Mouse (Mus musculus) liver, embryonic 12.5 days (tissue): ENCODE data around the gene Hyal1. TPM values are rescaled to one million over a fixed set of nuclear protein-coding genes. Genes with fewer than 3 reads are reported as not detected.

Source experiments
- ATAC-seq: fragments of 200-750 bp; cut with Nextera tagmentation; 2 replicates; pipeline ENCODE4 v1.8.0; 2017; ENCODE audit warnings: moderate number of reproducible peaks, mild to moderate bottlenecking, moderate library complexity
- H3K27ac ChIP-seq: fragments of 300-500 bp; sonication (generic); 2 replicates; pipeline ENCODE4 v1.5.1; 2016; ENCODE audit warnings: mild to moderate bottlenecking
- H3K27me3 ChIP-seq: fragments of 300-500 bp; sonication (generic); replicated peaks from 2 replicates; pipeline ENCODE4 v1.6.1; 2016; ENCODE audit warnings: mild to moderate bottlenecking, moderate library complexity
- H3K36me3 ChIP-seq: fragments of 300-500 bp; sonication (generic); 2 replicates; pipeline ENCODE4 v1.6.1; 2016; ENCODE audit warnings: mild to moderate bottlenecking, moderate library complexity
- H3K4me1 ChIP-seq: fragments of 300-500 bp; sonication (generic); 2 replicates; pipeline ENCODE4 v1.6.1; 2016
- H3K4me2 ChIP-seq: fragments of 300-500 bp; sonication (generic); 2 replicates; pipeline ENCODE4 v1.6.1; 2016; ENCODE audit warnings: mild to moderate bottlenecking, moderate library complexity
- H3K4me3 ChIP-seq: fragments of 300-500 bp; sonication (generic); 2 replicates; pipeline ENCODE4 v1.5.1; 2016; ENCODE audit warnings: mild to moderate bottlenecking, moderate library complexity
- H3K9ac ChIP-seq: fragments of 300-500 bp; sonication (generic); 2 replicates; pipeline ENCODE4 v1.6.1; 2016; ENCODE audit warnings: mild to moderate bottlenecking, moderate library complexity
- H3K9me3 ChIP-seq: fragments of 300-500 bp; sonication (generic); replicated peaks from 2 replicates; pipeline ENCODE4 v1.6.1; 2016; ENCODE audit warnings: mild to moderate bottlenecking, moderate library complexity
- WGBS: fragments of 180-500 bp; shearing (Covaris S2); methylation state at CpG from one replicate; pipeline ENCODE4 v1.1.7; 2016; ENCODE audit not compliant: insufficient replicate concordance; 5-methylcytosine and 5-hydroxymethylcytosine counted together
- polyA plus RNA-seq: library from polyadenylated mRNA; unstranded; fragments of >200 nt; fragmentation: Nextera tagmentation; extraction: Ambion mirVana; gene quantifications from 2 replicates; pipeline ENCODE4 v1.2.1, GENCODE M21; 2016

Gene Hyal1
- polyA plus RNA-seq, 1 experiment from 2014 or later = 3.9 TPM

GRCm38 (mm10) chr9:107543299-107543698, 33.4 kb upstream of the Hyal1 start:
- Histone ChIP-seq H3K27ac (no peak overlapping the region), H3K36me3 (peaks cover 42% of the 10 kb centered on the region), H3K9ac (no peak overlapping the region), H3K4me2 (peak overlapping the region; percentile 94), H3K4me3 (no peak overlapping the region; the same call in 1 of the 2 replicates), H3K27me3 (peaks cover 3% of the 10 kb centered on the region), H3K4me1 (peaks cover 55% of the 10 kb centered on the region), H3K9me3 (no peaks in the 10 kb centered on the region)
- 77% methylated on average over 11 of the region's 11 CpGs for WGBS
- no peak for ATAC-seq

GRCm38 (mm10) chr9:107544196-107544700, 32.5 kb upstream of the Hyal1 start:
- no peaks in the 10 kb centered on the region for H3K9me3 ChIP-seq
- H3K27me3 ChIP-seq = peaks cover 13% of the 10 kb centered on the region
- H3K4me2 ChIP-seq = no peak overlapping the region
- H3K9ac ChIP-seq = no peak overlapping the region
- H3K36me3 ChIP-seq = peaks cover 33% of the 10 kb centered on the region
- H3K4me3 ChIP-seq = no peak overlapping the region
- no peak overlapping the region for H3K27ac ChIP-seq
- peaks cover 55% of the 10 kb centered on the region for H3K4me1 ChIP-seq
- WGBS = 90% methylated on average over 17 of the region's 17 CpGs
- no peak for ATAC-seq

- Histone ChIP-seq H3K27ac (no peak overlapping the region), H3K9ac (no peak overlapping the region), H3K4me1 (peaks cover 53% of the 10 kb centered on the region), H3K36me3 (peaks cover 28% of the 10 kb centered on the region), H3K9me3 (no peaks in the 10 kb centered on the region), H3K4me3 (no peak overlapping the region), H3K4me2 (no peak overlapping the region), H3K27me3 (peaks cover 17% of the 10 kb centered on the region)
- ATAC-seq = no peak
- 88% methylated on average over 12 of the region's 12 CpGs for WGBS
Measured at GRCm38 (mm10) chr9:107544729-107545128, 32.0 kb upstream of the Hyal1 start.

GRCm38 (mm10) chr9:107545199-107545598, 31.5 kb upstream of the Hyal1 start:
- H3K4me2 ChIP-seq = no peak overlapping the region
- WGBS = 77% methylated on average over 10 of the region's 10 CpGs

GRCm38 (mm10) chr9:107545602-107546001, 31.1 kb upstream of the Hyal1 start:
- Histone ChIP-seq H3K9me3 (no peaks in the 10 kb centered on the region), H3K4me1 (peaks cover 56% of the 10 kb centered on the region), H3K27ac (no peak overlapping the region), H3K36me3 (peaks cover 21% of the 10 kb centered on the region), H3K4me2 (no peak overlapping the region), H3K4me3 (no peak overlapping the region), H3K9ac (no peak overlapping the region), H3K27me3 (peaks cover 26% of the 10 kb centered on the region)
- ATAC-seq = no peak
- WGBS = 8% methylated on average over 3 of the region's 3 CpGs

More at GRCm38 (mm10) chr9:107545199-107545598, 31.5 kb upstream of the Hyal1 start:
- Histone ChIP-seq H3K4me1 (peaks cover 55% of the 10 kb centered on the region), H3K4me3 (no peak overlapping the region), H3K27me3 (peaks cover 22% of the 10 kb centered on the region), H3K36me3 (peaks cover 23% of the 10 kb centered on the region), H3K9me3 (no peaks in the 10 kb centered on the region), H3K9ac (no peak overlapping the region), H3K27ac (no peak overlapping the region)
- no peak for ATAC-seq

GRCm38 (mm10) chr9:107547026-107547425, 29.7 kb upstream of the Hyal1 start, which contains the start of gene Zmynd10:
Gene Zmynd10 (plus strand): TSS chr9:107547298.
- Histone ChIP-seq H3K9me3 (no peaks in the 10 kb centered on the region), H3K4me1 (peaks cover 60% of the 10 kb centered on the region), H3K4me3 (peak within 1 kb of the TSS; percentile 16; the same call in 1 of the 2 replicates), H3K27me3 (peaks cover 40% of the 10 kb centered on the region), H3K4me2 (peak within 1 kb of the TSS; percentile 64), H3K27ac (no peak within 1 kb of the TSS), H3K9ac (no peak within 1 kb of the TSS; the same call in 1 of the 2 replicates), H3K36me3 (peaks cover 21% of the 10 kb centered on the region)
- peak; percentile 71 for ATAC-seq
- WGBS = 4% methylated on average over 20 of the region's 20 CpGs

GRCm38 (mm10) chr9:107547957-107548356, 28.8 kb upstream of the Hyal1 start:
- Histone ChIP-seq H3K4me1 (peaks cover 61% of the 10 kb centered on the region), H3K36me3 (peaks cover 21% of the 10 kb centered on the region)

GRCm38 (mm10) chr9:107548820-107549219, 27.9 kb upstream of the Hyal1 start:
- Histone ChIP-seq H3K4me2 (no peak overlapping the region), H3K27me3 (peaks cover 45% of the 10 kb centered on the region), H3K9ac (no peak overlapping the region), H3K4me3 (no peak overlapping the region), H3K36me3 (peaks cover 16% of the 10 kb centered on the region), H3K9me3 (no peaks in the 10 kb centered on the region), H3K4me1 (peaks cover 63% of the 10 kb centered on the region), H3K27ac (no peak overlapping the region)
- ATAC-seq = no peak
- WGBS = 83% methylated on average over 10 of the region's 10 CpGs

More at GRCm38 (mm10) chr9:107547957-107548356, 28.8 kb upstream of the Hyal1 start:
- H3K9ac ChIP-seq = no peak overlapping the region
- ATAC-seq = no peak
- H3K27ac ChIP-seq = no peak overlapping the region
- no peak overlapping the region for H3K4me2 ChIP-seq
- no peaks in the 10 kb centered on the region for H3K9me3 ChIP-seq
- peaks cover 45% of the 10 kb centered on the region for H3K27me3 ChIP-seq
- H3K4me3 ChIP-seq = no peak overlapping the region
- WGBS = 69% methylated on average over 5 of the region's 5 CpGs

GRCm38 (mm10) chr9:107549297-107550074, 27.2 kb upstream of the Hyal1 start:
- WGBS = 76% methylated on average over 20 of the region's 20 CpGs
- Histone ChIP-seq H3K9ac (no peak overlapping the region), H3K4me1 (peaks cover 66% of the 10 kb centered on the region), H3K27ac (no peak overlapping the region), H3K27me3 (peaks cover 45% of the 10 kb centered on the region), H3K4me2 (no peak overlapping the region), H3K4me3 (no peak overlapping the region), H3K36me3 (peaks cover 9% of the 10 kb centered on the region), H3K9me3 (no peaks in the 10 kb centered on the region)
- no peak for ATAC-seq

- 0 out of 2 replicates have a peak overlapping the region, but pooled peaks have one; percentile 57 for H3K27ac ChIP-seq
- WGBS = 37% methylated on average over 23 of the region's 23 CpGs
- H3K4me2 ChIP-seq = peak overlapping the region; percentile 95
- peaks cover 66% of the 10 kb centered on the region for H3K4me1 ChIP-seq
- no peak for ATAC-seq
- peak overlapping the region; percentile 76 for H3K9ac ChIP-seq
- no peaks in the 10 kb centered on the region for H3K9me3 ChIP-seq
- H3K4me3 ChIP-seq = peak overlapping the region; percentile 59
- H3K27me3 ChIP-seq = peaks cover 45% of the 10 kb centered on the region
- no peaks in the 10 kb centered on the region for H3K36me3 ChIP-seq
Measured at GRCm38 (mm10) chr9:107550491-107551116, 26.1 kb upstream of the Hyal1 start.

- peak; percentile 57 for ATAC-seq
- Histone ChIP-seq H3K9me3 (no peaks in the 10 kb centered on the region), H3K27ac (peak within 1 kb of the TSS; percentile 57; the same call in 1 of the 2 replicates), H3K9ac (peak within 1 kb of the TSS; percentile 76), H3K4me1 (peaks cover 66% of the 10 kb centered on the region), H3K4me3 (peak within 1 kb of the TSS; percentile 59), H3K36me3 (no peaks in the 10 kb centered on the region; the same call in 1 of the 2 replicates), H3K4me2 (peak within 1 kb of the TSS; percentile 95), H3K27me3 (peaks cover 45% of the 10 kb centered on the region)
- 2% methylated on average over 63 of the region's 63 CpGs for WGBS
Measured at GRCm38 (mm10) chr9:107551117-107551889, 25.4 kb upstream of the Hyal1 start, which contains the start of gene Rassf1. Gene Rassf1 (plus strand): TSS chr9:107551555.
